8 mouse cellular contexts compared by ENCODE assay signal in the genomic region with DNA sequence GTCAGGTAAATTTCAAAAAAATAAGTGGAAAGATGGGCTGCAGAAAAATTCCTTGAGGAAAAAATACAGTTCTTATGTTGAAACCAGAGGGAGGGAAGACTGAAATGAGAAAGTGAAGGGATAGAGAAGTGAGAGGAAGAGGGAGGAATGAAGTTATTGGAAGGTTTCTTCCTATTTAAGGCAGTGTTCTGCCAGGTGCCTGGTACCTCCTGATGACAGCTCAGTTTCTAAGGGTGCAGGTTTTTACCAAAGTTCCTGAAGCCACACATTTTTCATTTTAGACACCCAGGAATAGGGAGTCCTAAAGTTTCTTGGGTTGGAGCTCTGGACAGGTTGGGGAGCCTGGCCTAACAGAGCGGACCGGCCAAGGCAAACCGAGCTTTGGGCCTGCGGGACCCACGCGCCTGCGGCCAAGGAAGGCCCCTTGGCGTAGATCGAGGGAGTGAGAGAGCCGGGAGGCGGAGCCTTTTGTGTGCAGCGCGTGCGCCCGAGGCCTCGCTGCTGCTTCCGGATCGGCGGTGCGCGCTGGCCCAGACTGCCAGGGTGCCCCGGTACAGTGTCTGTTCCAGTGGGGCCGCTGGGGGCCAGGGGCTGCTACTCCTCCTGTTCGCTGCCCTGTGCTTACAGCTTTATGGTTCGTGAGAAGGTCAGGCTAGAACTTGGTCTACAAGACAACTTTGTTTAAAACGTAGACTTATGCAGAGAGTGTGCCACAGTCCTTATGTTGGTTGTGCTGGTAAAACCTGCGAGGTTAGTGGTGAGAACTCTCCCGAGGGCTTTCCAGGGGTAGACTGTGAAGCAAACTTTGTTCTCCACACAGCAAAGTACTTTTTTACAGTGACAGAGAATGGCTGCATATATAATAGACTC. TPM values are rescaled to one million over a fixed set of nuclear protein-coding genes. Genes with fewer than 3 reads are reported as not detected.
DNase-seq lines count a peak whose midpoint lies in the region; ATAC-seq and TF ChIP-seq lines count a peak whose summit lies in the region.

No protein-coding gene starts in this region.

- DNase-seq in layer of hippocampus, postnatal 10 days (ENCODE audit: low spot score in 2 of 2) = peak; percentile 48 to 61
- DNase-seq in layer of hippocampus, adult 9-11 months = no peak
- DNase-seq in gastrocnemius, postnatal 25 days = peak; percentile 75
- DNase-seq in intestine, embryonic 14.5 days (ENCODE audit: low spot score) = peak; percentile 81
- DNase-seq in liver, embryonic 13.5 days = peak; percentile 72
- peak; percentile 51 to 65 for DNase-seq in natural killer cell, adult 2 months (ENCODE audit: low spot score in 2 of 2)
- peak; percentile 87 for DNase-seq in stomach, postnatal 0 days (ENCODE audit: low spot score)

- H3K36me3 ChIP-seq in intestine, embryonic 14.5 days (ENCODE audit: control insufficient read depth, insufficient read depth, low read length) = no peaks in the 10 kb centered on the region
- no peaks in the 10 kb centered on the region for H3K36me3 ChIP-seq in liver, embryonic 13.5 days
- H3K36me3 ChIP-seq in stomach, postnatal 0 days (ENCODE audit: control insufficient read depth, insufficient read depth, low read length) = no peaks in the 10 kb centered on the region

- TF ChIP-seq CTCF in stomach, postnatal 0 days (IDR thresholded peaks at IDR 0.05; ENCODE audit: low read depth) = no peak

- peak overlapping the region; percentile 42 for H3K4me3 ChIP-seq in intestine, embryonic 14.5 days (ENCODE audit: low read depth, low read length)
- peak overlapping the region; percentile 64 for H3K4me3 ChIP-seq in liver, embryonic 13.5 days (replicated peaks)
- H3K4me3 ChIP-seq in stomach, postnatal 0 days (ENCODE audit: low read depth, low read length) = peak overlapping the region; percentile 45

- peak overlapping the region; percentile 64 for H3K4me2 ChIP-seq in intestine, embryonic 14.5 days (ENCODE audit: low read length)
- H3K4me2 ChIP-seq in liver, embryonic 13.5 days = peak overlapping the region; percentile 88
- H3K4me2 ChIP-seq in stomach, postnatal 0 days (replicated peaks; ENCODE audit: low read depth) = peak overlapping the region; percentile 71

- H3K9ac ChIP-seq in intestine, embryonic 14.5 days (ENCODE audit: low read length) = peak overlapping the region; percentile 45
- peak overlapping the region; percentile 76 for H3K9ac ChIP-seq in liver, embryonic 13.5 days
- H3K9ac ChIP-seq in stomach, postnatal 0 days (ENCODE audit: low read length) = peak overlapping the region; percentile 66

- H3K27ac ChIP-seq in intestine, embryonic 14.5 days (ENCODE audit: low read depth) = peak overlapping the region; percentile 64
- peak overlapping the region; percentile 81 for H3K27ac ChIP-seq in liver, embryonic 13.5 days
- H3K27ac ChIP-seq in stomach, postnatal 0 days (replicated peaks) = peak overlapping the region; percentile 90

- no peaks in the 10 kb centered on the region for H3K9me3 ChIP-seq in intestine, embryonic 14.5 days (ENCODE audit: control insufficient read depth, low read length)
- no peaks in the 10 kb centered on the region for H3K9me3 ChIP-seq in liver, embryonic 13.5 days (replicated peaks)
- H3K9me3 ChIP-seq in stomach, postnatal 0 days (ENCODE audit: control insufficient read depth, low read length) = no peaks in the 10 kb centered on the region

- H3K4me1 ChIP-seq in intestine, embryonic 14.5 days (replicated peaks; ENCODE audit: control insufficient read depth, insufficient read depth, low read length) = peaks cover 28% of the 10 kb centered on the region
- H3K4me1 ChIP-seq in liver, embryonic 13.5 days (replicated peaks) = peaks cover 54% of the 10 kb centered on the region
- H3K4me1 ChIP-seq in stomach, postnatal 0 days (replicated peaks; ENCODE audit: control insufficient read depth, insufficient read depth) = peaks cover 3% of the 10 kb centered on the region; the same call in 1 of the 2 replicates

- ATAC-seq in common myeloid progenitor, adult 5-6 weeks (replicated peaks; ENCODE audit: low read depth, poor library complexity, severe bottlenecking) = peak; percentile 98
- ATAC-seq in intestine, embryonic 14.5 days (replicated peaks; ENCODE audit: low FRiP score, low TSS enrichment, low read depth) = peak; percentile 80
- ATAC-seq in liver, embryonic 13.5 days (ENCODE audit: low read depth) = peak; percentile 95
- peak; percentile 95 for ATAC-seq in stomach, postnatal 0 days (ENCODE audit: low FRiP score, low TSS enrichment)

- TF ChIP-seq EP300 in stomach, postnatal 0 days (optimal IDR thresholded peaks at IDR 0.05) = no peak

- no peaks in the 10 kb centered on the region for H3K27me3 ChIP-seq in intestine, embryonic 14.5 days (replicated peaks; ENCODE audit: control insufficient read depth, insufficient read depth, low read length)
- no peaks in the 10 kb centered on the region for H3K27me3 ChIP-seq in liver, embryonic 13.5 days
- no peaks in the 10 kb centered on the region for H3K27me3 ChIP-seq in stomach, postnatal 0 days (ENCODE audit: control insufficient read depth, insufficient read depth, low read length)

- WGBS in intestine, embryonic 14.5 days = under 1% methylated on average over 28 of the region's 28 CpGs
- under 1% methylated on average over 28 of the region's 28 CpGs for WGBS in liver, embryonic 13.5 days (ENCODE audit: insufficient replicate concordance)
- WGBS in stomach, postnatal 0 days = under 1% methylated on average over 28 of the region's 28 CpGs

RNA-seq across cellular contexts. Expression of a gene that starts 19.5 kb away (rescaled TPM):
- 10 to 100 TPM; 87.4 to 92.3 TPM for total RNA-seq in layer of hippocampus, postnatal 10 days (2021)
- total RNA-seq in common myeloid progenitor, adult 5-6 weeks (2017) = 36.2 and 36.4 TPM in 2 replicates
- 10 to 100 TPM; 18.8 to 21.9 TPM for total RNA-seq in gastrocnemius, postnatal 25 days (2021)
- 47.3 and 52.5 TPM in 2 replicates for polyA plus RNA-seq in intestine, embryonic 14.5 days (2014; fragmentation: Nextera tagmentation; extraction: Ambion mirVana)
- 15.1 and 20.0 TPM in 2 replicates for polyA plus RNA-seq in liver, embryonic 13.5 days (2015; fragmentation: Nextera tagmentation; extraction: Ambion mirVana)
- polyA plus RNA-seq in stomach, postnatal 0 days (2015; fragmentation: Nextera tagmentation; extraction: Ambion mirVana) = 23.4 and 25.1 TPM in 2 replicates
